Mouse (Mus musculus): Measurements from ENCODE around the gene Foxo1. TPM values are rescaled to one million over a fixed set of nuclear protein-coding genes. Genes with fewer than 3 reads are reported as not detected.

Foxo1 gene
- polyA plus RNA-seq, 1 experiment from 2014 or later: 8.6 TPM

DNA sequence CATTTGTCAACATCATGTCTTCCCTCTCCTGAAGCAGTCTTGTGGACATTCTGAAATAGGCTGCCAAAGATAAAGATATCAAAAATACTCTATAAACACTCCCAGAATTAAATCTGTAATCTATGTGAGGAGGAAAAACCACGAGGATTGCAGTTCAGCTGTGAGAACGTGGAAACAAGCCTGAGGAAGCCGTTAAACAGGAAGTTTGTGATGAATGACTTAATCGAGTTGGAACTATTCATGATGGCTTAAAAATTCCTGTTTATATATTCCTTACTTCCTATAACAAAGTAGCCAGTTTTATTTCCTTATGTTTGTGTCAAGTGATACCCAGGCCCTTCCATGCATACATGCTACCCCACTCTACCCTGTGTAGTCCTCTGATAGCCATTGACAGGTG is 70.6 kb downstream of the Foxo1 start:
- Histone ChIP-seq H3K9me3 (replicated peaks; ENCODE audit: low read length) (no peaks in the 10 kb centered on the region), H3K4me3 (replicated peaks; ENCODE audit: low read depth, low read length) (no peak overlapping the region), H3K36me3 (ENCODE audit: insufficient read depth, low read length) (no peaks in the 10 kb centered on the region), H3K27me3 (ENCODE audit: insufficient read depth, low read length) (no peaks in the 10 kb centered on the region), H3K27ac (no peak overlapping the region), H3K4me1 (replicated peaks; ENCODE audit: insufficient read depth, low read length) (peaks cover 36% of the 10 kb centered on the region), H3K9ac (ENCODE audit: low read depth, low read length) (no peak overlapping the region), H3K4me2 (ENCODE audit: low read length) (no peak overlapping the region)
- WGBS: 41% methylated on average over 4 of the region's 4 CpGs
- ATAC-seq (replicated peaks; ENCODE audit: low FRiP score, low read depth) (no peak), DNase-seq (ENCODE audit: low spot score) (peak; percentile 55)
- TF ChIP-seq CTCF (IDR thresholded peaks at IDR 0.05; ENCODE audit: low read depth): no peak

DNA sequence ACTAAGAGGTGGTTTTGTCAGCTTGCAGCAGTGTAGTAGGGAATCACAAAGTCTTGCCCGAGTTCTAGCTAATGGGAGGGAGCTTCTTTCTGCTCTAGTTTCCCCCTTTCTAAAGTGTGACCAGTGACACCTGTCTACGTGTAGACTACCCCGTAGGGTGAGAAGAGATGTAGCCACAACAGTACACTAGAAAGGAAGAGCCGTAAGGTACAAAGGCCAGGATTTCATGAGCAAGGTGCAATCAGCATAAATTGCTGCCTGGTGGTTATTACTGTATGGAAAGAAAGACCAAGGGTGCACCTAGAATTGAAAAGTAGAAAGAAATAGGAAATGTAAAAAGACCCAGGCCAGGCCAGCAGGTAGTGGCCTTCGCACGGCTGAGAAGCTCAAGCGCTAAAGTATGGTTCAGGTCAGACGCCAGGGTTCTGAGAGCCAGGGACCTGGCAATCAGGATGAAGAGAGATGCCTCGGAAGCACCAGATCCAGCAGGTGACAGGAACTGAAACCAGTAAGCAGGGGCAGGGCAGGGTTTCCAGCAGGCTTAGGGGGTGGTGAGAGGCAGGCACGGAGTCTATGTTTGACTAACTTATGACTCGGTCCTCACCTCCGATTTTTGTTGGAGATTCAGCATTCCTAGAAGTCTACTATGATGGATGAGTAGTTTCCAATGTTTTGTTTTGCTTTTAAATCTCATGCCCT is 72.3 kb downstream of the Foxo1 start:
- H3K36me3 ChIP-seq (ENCODE audit: insufficient read depth, low read length): peaks cover 3% of the 10 kb centered on the region; the same call in 1 of the 2 replicates
- DNase-seq (ENCODE audit: low spot score) (no peak), ATAC-seq (replicated peaks; ENCODE audit: low FRiP score, low read depth) (no peak)
- H3K27me3 ChIP-seq (ENCODE audit: insufficient read depth, low read length): no peaks in the 10 kb centered on the region
- H3K4me1 ChIP-seq (replicated peaks; ENCODE audit: insufficient read depth, low read length): peaks cover 36% of the 10 kb centered on the region
- no peak overlapping the region for H3K4me3 ChIP-seq (replicated peaks; ENCODE audit: low read depth, low read length)
- H3K9me3 ChIP-seq (replicated peaks; ENCODE audit: low read length): no peaks in the 10 kb centered on the region
- H3K27ac ChIP-seq: no peak overlapping the region
- WGBS: 69% methylated on average over 12 of the region's 12 CpGs
- no peak for TF ChIP-seq CTCF (IDR thresholded peaks at IDR 0.05; ENCODE audit: low read depth)
- H3K9ac ChIP-seq (ENCODE audit: low read depth, low read length): no peak overlapping the region
- H3K4me2 ChIP-seq (ENCODE audit: low read length): no peak overlapping the region

DNA sequence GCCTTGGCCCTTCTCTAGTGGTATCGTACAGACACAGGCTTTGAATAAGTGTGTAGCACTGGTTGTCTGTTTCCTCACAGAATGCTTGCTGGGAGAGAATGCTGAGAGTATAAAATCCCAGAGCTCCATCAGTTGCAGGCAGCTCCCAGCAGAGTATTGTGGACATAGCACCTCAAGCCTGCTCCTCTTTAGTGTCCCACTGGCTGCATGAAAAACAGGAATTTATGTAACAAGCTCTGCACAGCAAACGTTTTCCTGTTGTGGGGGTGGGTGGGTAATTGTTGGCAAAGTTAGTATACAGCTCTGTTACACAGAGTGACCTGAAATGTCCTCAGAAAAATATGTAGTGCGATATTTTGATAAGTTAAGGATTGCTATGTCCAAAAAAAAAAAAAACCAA is 74.1 kb downstream of the Foxo1 start:
- WGBS: 48% methylated on average over 3 of the region's 3 CpGs

DNA sequence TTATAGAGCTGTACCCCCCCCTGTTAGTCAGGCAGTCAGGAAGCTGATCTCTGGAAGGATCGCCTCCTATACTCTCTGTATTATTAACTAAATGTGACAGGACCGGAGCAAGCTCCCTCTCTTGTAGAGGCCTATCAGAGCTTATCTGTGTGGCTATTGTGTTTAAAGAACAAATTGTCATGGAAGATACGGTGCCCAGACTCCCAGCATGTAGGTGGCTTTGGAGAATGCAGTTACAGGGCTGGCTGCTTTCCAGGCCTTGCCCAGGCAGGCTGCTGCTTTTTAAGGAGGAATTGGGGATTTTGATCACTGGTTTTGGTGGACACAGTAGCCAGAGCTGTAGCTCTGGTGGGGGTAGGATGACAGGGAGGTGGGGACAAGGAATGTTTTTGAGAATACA is 74.7 kb downstream of the Foxo1 start:
- Histone ChIP-seq H3K4me2 (ENCODE audit: low read length) (peak overlapping the region; percentile 28), H3K4me3 (replicated peaks; ENCODE audit: low read depth, low read length) (no peak overlapping the region), H3K27ac (peak overlapping the region; percentile 47; the same call in 1 of the 2 replicates), H3K27me3 (ENCODE audit: insufficient read depth, low read length) (no peaks in the 10 kb centered on the region), H3K36me3 (ENCODE audit: insufficient read depth, low read length) (peaks cover 12% of the 10 kb centered on the region; the same call in 1 of the 2 replicates), H3K9me3 (replicated peaks; ENCODE audit: low read length) (no peaks in the 10 kb centered on the region), H3K4me1 (replicated peaks; ENCODE audit: insufficient read depth, low read length) (peaks cover 30% of the 10 kb centered on the region), H3K9ac (ENCODE audit: low read depth, low read length) (no peak overlapping the region)
- ATAC-seq (replicated peaks; ENCODE audit: low FRiP score, low read depth) (no peak), DNase-seq (ENCODE audit: low spot score) (no peak)
- TF ChIP-seq CTCF (IDR thresholded peaks at IDR 0.05; ENCODE audit: low read depth): no peak
- WGBS: 27% methylated on average over 3 of the region's 3 CpGs

More for the DNA sequence above, 74.1 kb downstream of the Foxo1 start:
- Histone ChIP-seq H3K9me3 (replicated peaks; ENCODE audit: low read length) (no peaks in the 10 kb centered on the region), H3K4me1 (replicated peaks; ENCODE audit: insufficient read depth, low read length) (peaks cover 30% of the 10 kb centered on the region), H3K9ac (ENCODE audit: low read depth, low read length) (no peak overlapping the region), H3K27me3 (ENCODE audit: insufficient read depth, low read length) (no peaks in the 10 kb centered on the region), H3K36me3 (ENCODE audit: insufficient read depth, low read length) (peaks cover 12% of the 10 kb centered on the region; the same call in 1 of the 2 replicates), H3K4me2 (ENCODE audit: low read length) (no peak overlapping the region), H3K4me3 (replicated peaks; ENCODE audit: low read depth, low read length) (no peak overlapping the region), H3K27ac (0 out of 2 replicates have a peak overlapping the region, but pooled peaks have one; percentile 25)
- TF ChIP-seq CTCF (IDR thresholded peaks at IDR 0.05; ENCODE audit: low read depth): no peak
- no peak for ATAC-seq (replicated peaks; ENCODE audit: low FRiP score, low read depth)
- DNase-seq (ENCODE audit: low spot score): peak; percentile 28

DNA sequence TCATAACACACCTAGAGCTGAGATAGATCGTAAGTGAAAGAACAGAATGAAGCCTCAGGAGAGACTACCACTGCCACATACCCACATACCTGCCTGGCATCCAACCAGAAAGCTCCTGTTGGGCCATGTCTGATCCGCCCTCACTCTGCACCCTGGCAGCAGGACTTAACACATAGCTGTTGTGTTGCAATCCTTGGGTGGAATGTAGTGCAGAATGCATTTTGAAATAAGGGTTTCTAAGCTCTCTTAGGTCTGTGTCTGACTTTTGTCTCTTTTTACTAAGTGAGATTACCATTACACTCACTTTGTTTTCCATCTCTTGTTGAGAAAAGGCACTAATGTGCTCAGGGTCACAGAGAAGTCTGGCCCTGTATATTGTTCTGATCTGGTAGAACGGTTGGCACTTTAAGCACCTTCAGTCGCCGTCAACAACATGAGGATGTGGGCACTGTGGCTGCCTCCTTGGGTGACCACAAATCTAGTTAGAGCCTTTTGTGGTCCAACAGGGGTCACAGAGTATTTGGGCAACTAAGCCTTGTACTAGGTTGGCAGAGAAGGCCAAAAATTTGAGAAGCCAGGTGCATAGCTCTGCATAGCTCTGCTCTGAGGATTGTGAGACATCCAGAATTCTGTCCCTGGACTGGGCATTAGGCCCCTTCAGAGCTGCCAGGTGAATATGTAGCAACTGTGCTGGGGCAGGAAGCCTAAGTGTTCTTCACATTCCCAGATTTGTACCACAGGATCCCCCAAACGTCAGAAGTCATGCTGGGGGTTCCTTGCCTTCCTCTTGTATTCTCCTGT is 75.3 kb downstream of the Foxo1 start:
- peaks cover 30% of the 10 kb centered on the region for H3K4me1 ChIP-seq (replicated peaks; ENCODE audit: insufficient read depth, low read length)
- TF ChIP-seq CTCF (IDR thresholded peaks at IDR 0.05; ENCODE audit: low read depth): no peak
- DNase-seq (ENCODE audit: low spot score): peak; percentile 33
- H3K4me2 ChIP-seq (ENCODE audit: low read length): no peak overlapping the region
- ATAC-seq (replicated peaks; ENCODE audit: low FRiP score, low read depth): no peak; the same call in 1 of the 2 replicates
- H3K27me3 ChIP-seq (ENCODE audit: insufficient read depth, low read length): no peaks in the 10 kb centered on the region
- no peaks in the 10 kb centered on the region for H3K9me3 ChIP-seq (replicated peaks; ENCODE audit: low read length)
- H3K36me3 ChIP-seq (ENCODE audit: insufficient read depth, low read length): peaks cover 12% of the 10 kb centered on the region; the same call in 1 of the 2 replicates
- no peak overlapping the region for H3K27ac ChIP-seq
- no peak overlapping the region for H3K9ac ChIP-seq (ENCODE audit: low read depth, low read length)
- 71% methylated on average over 6 of the region's 6 CpGs for WGBS
- no peak overlapping the region for H3K4me3 ChIP-seq (replicated peaks; ENCODE audit: low read depth, low read length)

DNA sequence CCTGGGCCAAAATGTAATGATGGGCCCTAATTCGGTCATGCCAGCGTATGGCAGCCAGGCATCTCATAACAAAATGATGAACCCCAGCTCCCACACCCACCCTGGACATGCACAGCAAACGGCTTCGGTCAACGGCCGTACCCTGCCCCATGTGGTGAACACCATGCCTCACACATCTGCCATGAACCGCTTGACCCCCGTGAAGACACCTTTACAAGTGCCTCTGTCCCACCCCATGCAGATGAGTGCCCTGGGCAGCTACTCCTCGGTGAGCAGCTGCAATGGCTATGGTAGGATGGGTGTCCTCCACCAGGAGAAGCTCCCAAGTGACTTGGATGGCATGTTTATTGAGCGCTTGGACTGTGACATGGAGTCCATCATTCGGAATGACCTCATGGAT is 77.7 kb downstream of the Foxo1 start:
- Histone ChIP-seq H3K36me3 (ENCODE audit: insufficient read depth, low read length) (peaks cover 12% of the 10 kb centered on the region; the same call in 1 of the 2 replicates), H3K27ac (no peak overlapping the region), H3K9ac (ENCODE audit: low read depth, low read length) (no peak overlapping the region), H3K9me3 (replicated peaks; ENCODE audit: low read length) (no peaks in the 10 kb centered on the region), H3K27me3 (ENCODE audit: insufficient read depth, low read length) (no peaks in the 10 kb centered on the region), H3K4me2 (ENCODE audit: low read length) (no peak overlapping the region), H3K4me1 (replicated peaks; ENCODE audit: insufficient read depth, low read length) (peaks cover 26% of the 10 kb centered on the region), H3K4me3 (replicated peaks; ENCODE audit: low read depth, low read length) (no peak overlapping the region)
- no peak for ATAC-seq (replicated peaks; ENCODE audit: low FRiP score, low read depth)
- WGBS: 98% methylated on average over 11 of the region's 11 CpGs
- DNase-seq (ENCODE audit: low spot score): no peak
- no peak for TF ChIP-seq CTCF (IDR thresholded peaks at IDR 0.05; ENCODE audit: low read depth)

Data from kidney, postnatal 0 days (tissue).